Mouse (Mus musculus): ENCODE data around the gene Tln2.
A peak's percentile ranks its signal among the peaks of the same experiment; 100 is the strongest.
"Not testable (repeated sequence)": the region's sequence is repeated elsewhere in the genome, so short reads cannot be mapped to it uniquely, and the experiment has no call there.

Tln2 gene

GRCm38 (mm10) chr9:67361511-67361910 is 198.0 kb downstream of the Tln2 start:
- no peak for DNase-seq (ENCODE audit: low read depth)

DNA sequence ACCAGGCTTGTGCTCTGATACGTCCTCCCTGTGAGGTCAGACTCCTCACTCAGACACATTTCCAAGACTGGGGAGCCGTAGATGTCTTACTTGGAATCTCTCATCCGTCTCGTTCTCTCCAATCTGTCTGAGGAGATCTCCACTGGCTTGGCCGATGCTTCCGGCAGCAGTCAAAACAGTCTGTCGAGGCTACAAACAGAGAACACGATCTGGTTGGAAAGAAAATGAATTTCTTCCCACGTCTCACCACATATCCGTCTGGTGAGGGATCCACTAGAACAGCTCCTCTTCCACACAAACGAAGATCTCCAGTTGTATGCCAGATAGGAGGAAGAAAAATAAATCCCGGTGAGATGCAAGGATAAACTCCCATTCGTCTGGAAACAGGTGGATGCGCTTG is 205.1 kb downstream of the Tln2 start:
- DNase-seq (ENCODE audit: low read depth), result no peak

GRCm38 (mm10) chr9:67353365-67353764 is 206.1 kb downstream of the Tln2 start:
- no peak for DNase-seq (ENCODE audit: low read depth)

DNA sequence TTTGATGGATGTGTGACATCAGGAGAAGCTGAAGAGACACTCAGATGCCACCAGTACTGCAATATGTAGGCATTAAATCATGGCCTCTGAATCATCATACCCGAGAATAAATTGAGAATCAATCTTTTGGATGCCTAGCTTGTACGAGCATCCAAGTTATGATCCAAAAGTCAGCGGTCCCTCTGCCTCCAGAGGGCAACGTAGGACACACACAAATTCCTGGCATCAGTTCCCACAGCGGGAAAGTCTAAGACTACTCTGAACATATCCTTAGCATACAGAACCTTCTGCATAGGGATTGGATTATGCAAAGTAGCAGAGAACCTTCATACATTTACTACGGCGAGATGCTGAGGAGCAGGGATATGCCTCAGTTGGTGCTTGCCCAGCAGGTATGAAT is 210.5 kb downstream of the Tln2 start:
- no peak for DNase-seq (ENCODE audit: low read depth)

DNA sequence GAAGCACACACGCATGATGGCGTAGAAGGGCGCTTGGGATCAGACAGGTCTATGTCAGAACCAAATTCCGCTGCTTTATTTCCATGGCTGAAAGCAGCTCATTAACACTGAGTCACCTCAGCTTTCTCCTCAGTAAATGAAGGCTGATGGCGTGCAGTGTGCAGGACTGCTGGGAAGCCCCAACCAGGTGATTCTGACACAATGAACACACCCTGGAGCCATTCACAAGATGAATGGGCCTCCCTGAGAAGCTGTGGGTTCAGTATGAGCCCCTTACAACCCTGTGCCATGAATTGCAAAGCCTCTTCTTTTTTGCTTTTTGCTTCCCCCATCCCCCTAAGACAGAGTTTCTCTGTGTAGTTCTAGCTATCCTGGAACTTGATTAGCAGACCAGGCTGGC is 212.3 kb downstream of the Tln2 start:
- DNase-seq (ENCODE audit: low read depth), result no peak

GRCm38 (mm10) chr9:67331281-67331680 is 228.2 kb downstream of the Tln2 start:
- no peak for DNase-seq (ENCODE audit: low read depth)

DNA sequence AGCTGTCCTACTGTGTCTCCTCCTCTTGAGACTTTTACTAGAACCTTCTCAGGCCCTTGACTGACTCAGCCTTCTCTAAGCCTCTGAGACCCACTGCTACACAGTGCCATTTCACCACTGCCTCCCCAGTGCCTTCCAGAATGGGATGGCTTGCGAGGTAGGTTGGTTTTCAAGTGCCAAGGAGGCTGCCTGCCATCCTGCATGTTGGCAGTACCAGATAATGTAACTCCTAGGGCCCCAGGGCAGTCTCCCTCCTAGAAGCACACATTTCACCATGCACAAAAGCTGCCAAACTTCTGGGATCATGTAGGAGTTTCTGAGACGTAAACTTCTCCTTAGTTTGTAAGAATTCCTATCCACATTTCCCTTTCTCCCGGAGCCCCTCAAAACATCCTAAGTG is 231.1 kb downstream of the Tln2 start:
- no peak for DNase-seq (ENCODE audit: low read depth)

DNA sequence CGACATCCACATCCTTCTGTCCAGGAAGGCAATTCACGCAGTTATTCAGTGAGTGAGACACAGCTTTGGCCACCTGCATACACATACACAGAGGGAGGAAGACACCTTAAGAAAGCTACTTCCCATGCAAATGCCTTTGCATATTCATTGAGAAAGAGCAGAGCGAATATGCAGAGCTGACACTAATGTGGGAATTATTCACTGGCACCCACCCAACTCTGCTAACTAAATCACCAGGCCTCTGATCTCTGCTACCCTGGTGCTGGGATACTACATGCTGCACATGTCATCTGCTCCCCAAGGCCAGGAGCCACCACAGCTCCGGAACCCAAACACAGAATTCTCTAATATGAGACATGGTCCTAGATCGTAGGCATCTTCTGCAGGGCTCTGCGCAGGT is 237.6 kb downstream of the Tln2 start:
- DNase-seq (ENCODE audit: low read depth), result no peak

DNA sequence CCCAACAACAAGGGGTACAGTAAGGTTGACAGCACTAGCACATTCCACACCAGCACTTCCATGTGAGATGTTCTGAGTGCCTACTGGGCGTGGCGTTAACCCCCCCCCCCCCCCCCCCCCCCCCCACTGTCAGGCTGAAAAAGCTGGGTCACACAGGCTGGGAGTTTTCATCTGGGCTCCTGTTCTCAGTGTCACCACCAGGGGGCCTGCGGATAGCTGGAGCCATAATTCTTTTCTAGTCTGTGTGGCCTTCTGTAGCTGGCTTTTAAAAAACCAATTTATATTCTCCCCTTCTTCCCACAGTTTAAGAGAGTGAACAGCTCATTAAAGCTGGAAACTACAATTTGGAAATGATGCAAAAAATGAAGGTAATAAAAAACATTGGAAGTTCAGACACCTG is 244.1 kb downstream of the Tln2 start:
- DNase-seq (ENCODE audit: low read depth), result peak; percentile 2

- DNase-seq (ENCODE audit: low read depth), result no peak
These were observed 254.5 kb downstream of the Tln2 start for GRCm38 (mm10) chr9:67304992-67305391.

- DNase-seq (ENCODE audit: low read depth), result no peak
These were observed 255.5 kb downstream of the Tln2 start for GRCm38 (mm10) chr9:67303986-67304385.

DNA sequence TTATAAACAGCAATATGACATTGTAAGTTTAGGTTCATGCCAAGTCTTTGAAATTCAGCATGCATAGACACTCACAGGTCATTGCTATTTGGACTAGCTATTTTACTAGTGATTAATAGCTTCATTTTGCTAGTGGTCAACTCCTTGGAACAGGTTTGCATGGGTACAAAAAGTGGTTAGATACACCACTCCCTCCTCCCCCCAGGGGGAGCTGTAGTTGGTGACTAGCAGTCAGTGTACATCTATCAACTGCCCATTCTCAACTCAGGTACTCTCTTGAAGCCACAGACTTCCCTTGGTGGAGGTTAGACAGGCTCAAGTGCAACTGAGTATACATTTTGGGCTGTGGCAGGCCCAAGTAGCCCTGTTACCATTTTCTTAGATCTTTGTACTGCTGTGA is 256.5 kb downstream of the Tln2 start:
- no peak for DNase-seq (ENCODE audit: low read depth)

DNA sequence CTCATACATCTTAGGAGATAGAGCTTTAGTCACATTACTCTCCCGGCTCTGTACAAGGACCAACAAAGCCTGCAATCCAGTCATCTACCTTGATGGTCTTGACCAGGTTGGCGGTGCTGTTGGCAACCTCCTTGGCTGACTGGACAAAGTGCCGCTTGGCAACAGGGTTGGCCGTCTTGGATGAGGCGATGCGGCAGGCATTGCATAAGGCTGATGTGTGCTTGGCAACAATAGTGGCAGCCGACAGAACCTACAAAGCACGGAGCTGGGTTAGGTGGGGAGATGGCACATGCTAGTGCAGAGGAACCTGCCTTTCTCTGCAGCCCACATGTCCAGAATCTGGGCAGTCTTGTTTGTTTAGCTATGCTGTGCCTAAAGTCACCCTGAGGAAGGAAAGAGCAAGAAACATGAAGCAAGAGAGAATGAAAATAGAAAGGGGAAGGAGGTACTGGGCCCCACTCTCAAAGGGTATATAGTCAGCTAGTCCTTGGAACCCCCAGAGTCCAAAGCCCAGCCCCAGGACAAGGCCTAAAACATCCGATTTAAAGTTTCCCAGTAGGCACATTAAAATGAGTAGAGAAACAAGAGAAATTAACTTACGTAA is 257.0 kb downstream of the Tln2 start:
- DNase-seq (ENCODE audit: low read depth), result no peak

GRCm38 (mm10) chr9:67301571-67301970 is 257.9 kb downstream of the Tln2 start:
- no peak for DNase-seq (ENCODE audit: low read depth)

DNA sequence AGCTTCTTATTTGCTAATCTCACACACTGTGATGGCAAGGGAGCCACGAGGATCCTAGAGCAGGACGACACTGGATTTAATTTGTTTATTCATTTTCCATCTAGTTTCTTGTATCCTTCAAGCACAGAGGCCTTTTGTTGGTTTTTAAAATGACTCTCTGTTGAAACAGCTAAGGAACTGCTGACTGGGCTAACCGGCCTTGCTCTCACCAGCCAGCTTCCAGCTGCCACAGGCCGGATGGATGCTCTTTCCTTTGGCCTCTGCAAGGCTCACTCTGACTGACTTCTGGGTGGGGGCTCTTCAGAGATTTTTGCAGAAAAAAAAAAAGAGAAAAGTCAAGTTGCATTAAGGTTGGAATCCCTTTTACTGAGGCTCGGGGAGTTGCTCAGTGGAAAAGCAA is 258.7 kb downstream of the Tln2 start:
- no peak for DNase-seq (ENCODE audit: low read depth)

DNA sequence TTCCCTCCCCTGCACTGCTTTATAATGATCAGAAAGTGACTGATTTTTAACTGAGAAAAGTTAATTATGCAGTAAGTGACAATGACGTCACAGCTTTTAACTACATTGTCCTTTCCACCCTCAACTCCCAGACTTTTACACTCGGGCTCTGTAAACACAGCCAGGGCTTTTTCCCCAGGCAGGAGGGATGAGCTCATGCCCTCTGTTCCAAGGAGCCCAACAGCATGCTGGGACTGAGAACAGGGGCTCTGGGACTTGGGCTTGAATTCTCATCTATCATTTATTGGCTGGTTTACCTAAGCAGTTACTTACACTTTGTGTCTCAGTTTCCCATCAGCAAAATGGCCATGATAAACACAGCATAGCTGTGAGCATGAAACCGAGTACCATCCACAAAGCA is 259.2 kb downstream of the Tln2 start:
- no peak for DNase-seq (ENCODE audit: low read depth)

- DNase-seq (ENCODE audit: low read depth), result no peak
These were observed 260.3 kb downstream of the Tln2 start for GRCm38 (mm10) chr9:67299164-67299563.

DNA sequence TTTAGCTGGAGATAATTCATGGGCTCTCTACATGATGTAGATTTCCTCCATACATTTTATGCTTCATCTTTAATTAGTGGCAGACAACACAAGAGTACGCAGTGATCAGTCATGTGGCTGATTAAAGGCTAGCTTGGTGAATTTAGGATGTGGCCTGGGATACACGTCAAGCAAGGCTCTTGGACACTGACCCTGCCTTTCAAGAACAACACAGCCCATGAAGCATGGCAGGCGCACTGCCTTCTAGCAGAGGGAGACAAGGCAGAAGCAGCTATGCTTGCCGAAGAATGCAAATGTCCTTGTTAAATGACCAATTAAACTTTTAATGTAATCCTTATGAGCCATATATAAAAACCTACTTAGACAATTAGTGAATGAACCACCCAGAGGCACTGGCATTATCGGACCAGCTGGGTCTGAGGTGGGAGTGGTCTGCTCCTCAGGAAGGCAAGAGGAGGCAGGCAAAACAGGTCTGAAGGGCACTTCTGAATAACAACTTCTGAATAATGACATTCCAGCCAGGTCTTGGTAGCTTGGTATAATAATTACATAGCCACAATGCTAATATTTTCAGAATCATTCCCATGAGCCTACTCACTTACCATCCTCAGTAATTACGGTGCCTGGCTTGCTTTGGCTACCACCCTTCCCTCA is 262.1 kb downstream of the Tln2 start:
- no peak for DNase-seq (ENCODE audit: low read depth)

DNA sequence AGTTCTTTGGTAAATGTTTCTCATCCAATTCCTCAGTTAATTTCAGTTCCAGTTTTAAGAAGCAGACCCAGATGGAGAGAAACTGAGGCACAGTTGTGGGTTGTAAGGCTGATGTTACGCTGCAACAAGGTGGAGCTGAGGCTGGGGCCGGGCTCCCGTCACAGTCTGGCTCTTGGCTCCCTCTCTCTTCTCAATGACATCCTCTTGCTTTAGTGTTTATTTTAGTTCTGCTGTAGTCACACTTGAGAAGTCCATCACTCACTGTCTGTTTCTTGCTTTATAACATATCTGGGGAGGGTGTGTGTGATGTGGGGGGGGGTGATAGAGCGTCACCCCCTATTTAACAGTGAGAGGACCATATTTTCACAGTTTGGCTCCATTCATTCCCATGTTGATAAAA is 272.0 kb downstream of the Tln2 start:
- DNase-seq (ENCODE audit: low read depth), result no peak

DNA sequence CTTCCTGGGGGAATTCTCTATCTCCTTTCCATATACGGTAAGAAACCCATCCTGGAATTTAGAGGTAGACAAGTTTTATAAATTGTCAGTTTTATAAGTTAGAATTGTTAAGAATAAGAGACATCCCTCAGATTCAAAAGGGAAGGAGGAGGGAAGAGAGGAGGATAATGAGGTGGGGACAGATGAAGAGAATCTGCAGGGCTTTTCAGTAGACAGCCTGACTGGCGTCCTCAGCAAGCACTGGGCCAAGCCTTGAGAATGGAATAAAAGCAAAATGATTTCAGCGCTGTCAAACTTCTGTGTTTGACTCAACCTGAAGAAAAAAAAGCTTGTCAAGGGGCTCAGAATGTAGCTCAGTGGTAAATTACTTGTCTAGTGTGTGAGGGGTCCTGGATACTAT is 272.7 kb downstream of the Tln2 start:
- no peak for DNase-seq (ENCODE audit: low read depth)

DNA sequence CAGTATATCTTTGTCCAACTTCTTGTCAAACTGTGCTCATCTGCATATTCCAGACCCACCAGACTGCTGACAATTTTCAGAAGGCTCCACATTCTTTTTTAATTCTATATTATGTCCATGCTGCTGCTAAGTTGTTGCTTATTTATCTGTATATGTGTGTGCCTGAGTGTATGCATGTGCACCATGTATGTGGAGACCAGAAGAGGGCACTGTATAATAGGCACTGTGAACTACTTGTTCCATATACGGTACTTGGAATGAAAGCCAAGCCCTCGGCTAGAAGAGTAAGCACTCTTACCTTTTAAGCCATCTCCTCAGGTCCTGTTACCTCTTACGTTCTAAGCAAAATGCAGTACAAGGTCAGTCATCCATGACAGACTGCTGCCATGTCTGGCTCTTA is 274.0 kb downstream of the Tln2 start:
- no peak for DNase-seq (ENCODE audit: low read depth)

- DNase-seq (ENCODE audit: low read depth), result no peak
These were observed 277.7 kb downstream of the Tln2 start for GRCm38 (mm10) chr9:67281812-67282211.

DNA sequence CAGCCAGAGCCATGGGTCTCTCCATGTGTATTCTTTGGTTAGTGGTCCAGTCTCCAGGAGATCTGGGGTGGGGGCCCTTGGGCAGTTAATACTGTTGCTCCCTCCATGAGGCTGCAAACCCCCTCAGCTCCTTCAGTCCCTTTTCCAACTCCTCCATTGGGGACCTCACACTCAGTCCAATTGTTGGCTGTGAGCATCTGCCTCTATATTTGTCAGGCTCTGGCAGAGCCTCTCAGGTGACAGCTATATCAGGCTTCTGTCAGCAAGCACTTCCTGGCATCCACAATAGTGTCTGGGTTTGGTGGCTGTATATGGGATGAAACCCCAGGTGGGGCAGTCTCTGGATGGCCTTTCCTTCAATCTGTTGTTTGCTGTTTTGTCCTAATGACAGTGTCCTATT is 279.2 kb downstream of the Tln2 start:
- not testable (repeated sequence) for DNase-seq (ENCODE audit: low read depth)

DNA sequence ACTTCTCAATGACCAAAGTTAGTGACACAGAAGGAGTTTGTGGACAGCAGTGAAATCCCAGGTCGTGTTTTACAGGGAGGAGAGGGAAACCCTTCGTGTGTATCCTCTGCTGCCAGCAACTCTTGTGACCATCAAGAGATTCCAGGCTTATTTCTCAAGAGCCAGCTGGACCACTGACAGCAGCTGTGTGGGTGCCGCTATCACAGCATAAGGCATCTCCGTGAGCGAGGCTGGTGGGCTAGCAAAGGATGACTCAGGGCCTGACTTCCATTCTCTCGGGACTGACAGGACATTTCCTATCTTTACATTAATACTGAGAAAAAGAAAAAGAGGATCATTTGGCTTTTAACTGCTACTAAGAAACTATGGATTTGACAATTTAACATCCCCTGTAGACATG is 283.1 kb downstream of the Tln2 start:
- DNase-seq (ENCODE audit: low read depth), result no peak

Measured in c-Kit-positive CD71-positive TER-119-negative erythroid progenitor cells, embryonic 14.5 days (primary cell).